Mouse (Mus musculus) kidney, adult 2 months (tissue): ENCODE results near the gene Gan.
A peak's percentile ranks its signal among the peaks of the same experiment; 100 is the strongest.

ENCODE experiments used
- CTCF ChIP-seq: fragments of 200-500 bp; conservative IDR thresholded peaks from 2 replicates; pipeline ENCODE4 v1.5.1; 2011; ENCODE audit warnings: low read depth, mild to moderate bottlenecking, control low read depth, low read length, moderate library complexity, mixed read lengths; ENCODE audit not compliant: insufficient read depth, insufficient read length
- POLR2A ChIP-seq: fragments of 200-500 bp; IDR thresholded peaks from one replicate; pipeline ENCODE4 v1.6.1; 2011; ENCODE audit warnings: low read depth, low read length, control low read depth

- peak; percentile 30; the same call in 1 of the 2 replicates for TF ChIP-seq CTCF
- TF ChIP-seq POLR2A: no peak
Measured at GRCm38 (mm10) chr8:117253390-117254269, 95.7 kb downstream of the Gan start.
